Mouse (Mus musculus) layer of hippocampus, adult 18-20 months (tissue): ENCODE results near the gene Ntpcr. TPM values are rescaled to one million over a fixed set of nuclear protein-coding genes. Genes with fewer than 3 reads are reported as not detected.

Experiments
- DNase-seq, 2 experiments: peaks; one replicate each; pipeline ENCODE4 v3.0.0; 2022; ENCODE audit warnings: low spot score in 2 of 2
- total RNA-seq, 2 experiments: library from RNA; stranded (reverse); gene quantifications; 2 replicates each; pipeline ENCODE4 v1.2.3; 2021

Ntpcr gene
- total RNA-seq, 2 experiments from 2014 or later, result 21.0 to 23.6 TPM

GRCm38 (mm10) chr8:125773281-125773803 lies 43.6 kb downstream of the Ntpcr start:
- no peak for DNase-seq

- no peak for DNase-seq
Observed at GRCm38 (mm10) chr8:125775031-125775430, 45.3 kb downstream of the Ntpcr start.

GRCm38 (mm10) chr8:125776314-125776713 lies 46.6 kb downstream of the Ntpcr start:
- no peak for DNase-seq

- no peak for DNase-seq
Observed at GRCm38 (mm10) chr8:125776800-125777199, 47.0 kb downstream of the Ntpcr start.

GRCm38 (mm10) chr8:125777478-125778164 lies 47.9 kb downstream of the Ntpcr start:
- no peak for DNase-seq

- DNase-seq, result no peak
Observed at GRCm38 (mm10) chr8:125778919-125779318, 49.2 kb downstream of the Ntpcr start.

GRCm38 (mm10) chr8:125779656-125780055 lies 49.9 kb downstream of the Ntpcr start:
- no peak for DNase-seq

GRCm38 (mm10) chr8:125782161-125782560 lies 52.4 kb downstream of the Ntpcr start:
- DNase-seq, result no peak

GRCm38 (mm10) chr8:125786886-125787285 lies 57.1 kb downstream of the Ntpcr start:
- DNase-seq, result peak; percentile 19 to 30

- no peak for DNase-seq
Observed at GRCm38 (mm10) chr8:125792816-125793455, 63.2 kb downstream of the Ntpcr start.

GRCm38 (mm10) chr8:125795341-125795740 lies 65.6 kb downstream of the Ntpcr start:
- DNase-seq, result no peak

- no peak for DNase-seq
Observed at GRCm38 (mm10) chr8:125796970-125797369, 67.2 kb downstream of the Ntpcr start.

Other genes starting within 250 kb of the Ntpcr start
- 10 to 100 TPM; 62.3 to 68.6 TPM for gene Sipa1l2, start 160.2 kb upstream of the Ntpcr start, total RNA-seq
- gene Map10, start 60.1 kb upstream of the Ntpcr start, total RNA-seq, result 1 to 10 TPM; 4.9 to 5.6 TPM
- gene Pcnx2, start 168.4 kb downstream of the Ntpcr start, total RNA-seq, result 10 to 100 TPM; 66.1 to 67.7 TPM
- 1 to 10 TPM; 1.3 to 1.5 TPM for gene Map3k21, start 180.5 kb downstream of the Ntpcr start, total RNA-seq